Mouse (Mus musculus) thymus, adult 2 months (tissue): Measurements from ENCODE around the gene Ror1. TPM values are rescaled to one million over a fixed set of nuclear protein-coding genes. Genes with fewer than 3 reads are reported as not detected.

ENCODE experiments used
- DNase-seq: peaks from one replicate; pipeline ENCODE4 v3.0.0; 2021
- H3K27ac ChIP-seq: fragments of 200-500 bp; 2 replicates; pipeline ENCODE4 v1.5.1; 2012; ENCODE audit warnings: low read length, control low read depth; ENCODE audit not compliant: control insufficient read depth, insufficient read depth
- H3K27me3 ChIP-seq: fragments of 200-500 bp; 2 replicates; pipeline ENCODE4 v1.6.1; 2012; ENCODE audit warnings: mild to moderate bottlenecking, low read length, moderate library complexity, mixed read lengths; ENCODE audit not compliant: control insufficient read depth, insufficient read depth
- H3K36me3 ChIP-seq: fragments of 200-500 bp; 2 replicates; pipeline ENCODE4 v1.6.1; 2012; ENCODE audit warnings: mild to moderate bottlenecking, low read length, moderate library complexity; ENCODE audit not compliant: control insufficient read depth, insufficient read depth
- H3K4me1 ChIP-seq: fragments of 200-500 bp; replicated peaks from 2 replicates; pipeline ENCODE4 v1.6.1; 2012; ENCODE audit warnings: low read length; ENCODE audit not compliant: control insufficient read depth, insufficient read depth
- H3K4me3 ChIP-seq: fragments of 200-500 bp; 2 replicates; pipeline ENCODE4 v1.5.1; 2012; ENCODE audit warnings: mild to moderate bottlenecking, low read length, control low read depth, moderate library complexity; ENCODE audit not compliant: control insufficient read depth, insufficient read depth
- CTCF ChIP-seq: fragments of 200-500 bp; IDR thresholded peaks from 2 replicates; pipeline ENCODE4 v1.5.1; 2012; ENCODE audit warnings: mild to moderate bottlenecking, control low read depth, low read length, moderate library complexity, borderline replicate concordance; ENCODE audit not compliant: control insufficient read depth, poor library complexity, insufficient read depth; ENCODE audit errors: extremely low read depth
- POLR2A ChIP-seq: fragments of 200-500 bp; IDR thresholded peaks from 2 replicates; pipeline ENCODE4 v1.6.1; 2012; ENCODE audit warnings: mild to moderate bottlenecking, low read length, control low read depth, moderate library complexity; ENCODE audit not compliant: control insufficient read depth, poor library complexity, insufficient read depth; ENCODE audit errors: extremely low read depth
- WGBS: fragments of 180-500 bp; shearing (Covaris S2); methylation state at CpG from one replicate; pipeline ENCODE4 v1.1.7; 2018; 5-methylcytosine and 5-hydroxymethylcytosine counted together
- polyA plus RNA-seq: library from polyadenylated mRNA; depleted of rRNA; stranded (reverse); fragments of >200 nt; gene quantifications from 2 replicates; pipeline ENCODE4 v1.2.3, GENCODE M21; 2012

Gene Ror1
- polyA plus RNA-seq, 1 experiment, result 0.84 TPM

GRCm38 (mm10) chr4:100271059-100271735 lies 175.6 kb downstream of the Ror1 start:
- DNase-seq, result no peak
- no peak for TF ChIP-seq CTCF
- no peak for TF ChIP-seq POLR2A
- Histone ChIP-seq H3K27me3 (no peaks in the 10 kb centered on the region), H3K4me3 (no peak overlapping the region), H3K4me1 (no peaks in the 10 kb centered on the region), H3K27ac (no peak overlapping the region), H3K36me3 (no peaks in the 10 kb centered on the region)
- 12% methylated on average over 10 of the region's 10 CpGs for WGBS

- H3K4me1 ChIP-seq, result no peaks in the 10 kb centered on the region
- H3K27ac ChIP-seq, result no peak overlapping the region
- no peaks in the 10 kb centered on the region for H3K27me3 ChIP-seq
- no peak overlapping the region for H3K4me3 ChIP-seq
- TF ChIP-seq POLR2A (no peak), CTCF (no peak)
- no peak for DNase-seq
- no peaks in the 10 kb centered on the region for H3K36me3 ChIP-seq
- WGBS, result 35% methylated on average over 6 of the region's 6 CpGs
Observed at GRCm38 (mm10) chr4:100271736-100272127, 176.1 kb downstream of the Ror1 start.

GRCm38 (mm10) chr4:100273356-100273755 lies 177.8 kb downstream of the Ror1 start:
- no peak for DNase-seq
- no peak overlapping the region for H3K27ac ChIP-seq
- H3K4me1 ChIP-seq, result no peaks in the 10 kb centered on the region
- no peaks in the 10 kb centered on the region for H3K36me3 ChIP-seq
- H3K27me3 ChIP-seq, result no peaks in the 10 kb centered on the region
- 96% methylated on average over 3 of the region's 3 CpGs for WGBS
- TF ChIP-seq POLR2A (no peak), CTCF (no peak)
- no peak overlapping the region for H3K4me3 ChIP-seq

- no peaks in the 10 kb centered on the region for H3K27me3 ChIP-seq
- no peak for TF ChIP-seq CTCF
- TF ChIP-seq POLR2A, result no peak
- no peaks in the 10 kb centered on the region for H3K36me3 ChIP-seq
- H3K27ac ChIP-seq, result no peak overlapping the region
- H3K4me3 ChIP-seq, result no peak overlapping the region
- no peak for DNase-seq
- WGBS, result 98% methylated on average over 4 of the region's 4 CpGs
- H3K4me1 ChIP-seq, result no peaks in the 10 kb centered on the region
Observed at GRCm38 (mm10) chr4:100273807-100274480, 178.4 kb downstream of the Ror1 start.

GRCm38 (mm10) chr4:100276482-100276881 lies 180.9 kb downstream of the Ror1 start:
- 90% methylated on average over 7 of the region's 7 CpGs for WGBS
- no peaks in the 10 kb centered on the region for H3K4me1 ChIP-seq
- no peak overlapping the region for H3K27ac ChIP-seq
- no peaks in the 10 kb centered on the region for H3K36me3 ChIP-seq
- no peak for DNase-seq
- H3K4me3 ChIP-seq, result no peak overlapping the region
- no peaks in the 10 kb centered on the region for H3K27me3 ChIP-seq
- no peak for TF ChIP-seq POLR2A
- TF ChIP-seq CTCF, result no peak

GRCm38 (mm10) chr4:100276970-100277369 lies 181.4 kb downstream of the Ror1 start:
- no peak for DNase-seq
- H3K4me3 ChIP-seq, result no peak overlapping the region
- H3K27me3 ChIP-seq, result no peaks in the 10 kb centered on the region
- H3K4me1 ChIP-seq, result no peaks in the 10 kb centered on the region
- no peak overlapping the region for H3K27ac ChIP-seq
- TF ChIP-seq POLR2A, result no peak
- TF ChIP-seq CTCF, result no peak
- no peaks in the 10 kb centered on the region for H3K36me3 ChIP-seq
- 89% methylated on average over 1 of the region's 1 CpGs for WGBS
